Mouse (Mus musculus) midbrain, postnatal 0 days (tissue): ENCODE measurements around the gene Zfp729b. TPM values are rescaled to one million over a fixed set of nuclear protein-coding genes. Genes with fewer than 3 reads are reported as not detected.
A peak's percentile ranks its signal among the peaks of the same experiment; 100 is the strongest.

Experiments used
- ATAC-seq: fragments of 200-750 bp; cut with Nextera tagmentation; 2 replicates; pipeline ENCODE4 v1.8.0; 2017; ENCODE audit warnings: moderate number of reproducible peaks, mild to moderate bottlenecking, moderate TSS enrichment, moderate library complexity; ENCODE audit not compliant: low FRiP score
- DNase-seq: peaks from one replicate; pipeline ENCODE4 v3.0.0-alpha.2; 2015; ENCODE audit warnings: low spot score
- H3K27ac ChIP-seq: fragments of 300-500 bp; sonication (generic); 2 replicates; pipeline ENCODE4 v1.5.1; 2014; ENCODE audit warnings: low read depth, mild to moderate bottlenecking, low read length, mixed read lengths
- H3K27me3 ChIP-seq: fragments of 300-500 bp; sonication (generic); 2 replicates; pipeline ENCODE4 v1.6.1; 2014; ENCODE audit warnings: low read length, control low read depth, mixed read lengths; ENCODE audit not compliant: insufficient read depth
- H3K36me3 ChIP-seq: fragments of 300-500 bp; sonication (generic); 2 replicates; pipeline ENCODE4 v1.6.1; 2014; ENCODE audit warnings: low read length, control low read depth, mixed read lengths; ENCODE audit not compliant: insufficient read depth
- H3K4me1 ChIP-seq: fragments of 300-500 bp; sonication (generic); 2 replicates; pipeline ENCODE4 v1.6.1; 2014; ENCODE audit warnings: mild to moderate bottlenecking, control low read depth, antibody characterized with exemption, low read length, mixed read lengths; ENCODE audit not compliant: insufficient read depth
- H3K4me2 ChIP-seq: fragments of 300-500 bp; sonication (generic); 2 replicates; pipeline ENCODE4 v1.6.1; 2014; ENCODE audit warnings: low read depth, mild to moderate bottlenecking, low read length, mixed read lengths; ENCODE audit not compliant: poor library complexity, severe bottlenecking
- H3K4me3 ChIP-seq: fragments of 300-500 bp; sonication (generic); 2 replicates; pipeline ENCODE4 v1.5.1; 2014; ENCODE audit warnings: low read depth, mild to moderate bottlenecking, low read length, moderate library complexity
- H3K9ac ChIP-seq: fragments of 300-500 bp; sonication (generic); replicated peaks from 2 replicates; pipeline ENCODE4 v1.6.1; 2014; ENCODE audit warnings: mild to moderate bottlenecking, low read length, moderate library complexity, mixed read lengths; ENCODE audit not compliant: poor library complexity, severe bottlenecking
- H3K9me3 ChIP-seq: fragments of 300-500 bp; sonication (generic); 2 replicates; pipeline ENCODE4 v1.6.1; 2016; ENCODE audit warnings: low read length, control low read depth
- CTCF ChIP-seq: IDR thresholded peaks from 2 replicates; pipeline ENCODE4 v1.5.1; 2016; ENCODE audit warnings: antibody characterized with exemption, mild to moderate bottlenecking
- WGBS: fragments of 180-500 bp; shearing (Covaris S2); extraction: QIAGEN DNeasy Blood & Tissue Kit; methylation state at CpG from one replicate; pipeline ENCODE4 v1.1.7; 2014; 5-methylcytosine and 5-hydroxymethylcytosine counted together
- polyA plus RNA-seq: library from polyadenylated mRNA; unstranded; fragments of >200 nt; fragmentation: Nextera tagmentation; extraction: Ambion mirVana; gene quantifications from 2 replicates; pipeline ENCODE4 v1.2.1, GENCODE M21; 2015
- total RNA-seq: library from RNA; depleted of rRNA; stranded (reverse); fragments of >200 nt; gene quantifications from 2 replicates; pipeline ENCODE4 v1.2.3, GENCODE M21; 2014; rRNA removed

Gene Zfp729b
- total and polyA plus RNA-seq, 2 experiments from 2014 or later: 4.1 to 9.4 TPM

- no peak for TF ChIP-seq CTCF
- Histone ChIP-seq H3K36me3 (no peaks in the 10 kb centered on the region), H3K4me2 (peak within 1 kb of the TSS; percentile 90), H3K4me3 (peak within 1 kb of the TSS; percentile 90), H3K4me1 (peaks cover 8% of the 10 kb centered on the region), H3K9ac (peak within 1 kb of the TSS; percentile 92), H3K27ac (peak within 1 kb of the TSS; percentile 83), H3K9me3 (no peaks in the 10 kb centered on the region), H3K27me3 (no peaks in the 10 kb centered on the region)
- ATAC-seq (no peak), DNase-seq (no peak)
- WGBS: 79% methylated on average over 4 of the region's 4 CpGs
Measured at GRCm38 (mm10) chr13:67553730-67554129, 55.8 kb downstream of the Zfp729b start, which contains the start of gene Zfp748. Gene Zfp748 (minus strand): TSS chr13:67553830.

- ATAC-seq: peak; percentile 99
- peak; percentile 96 for DNase-seq
Measured at GRCm38 (mm10) chr13:67552505-67553346, 56.8 kb downstream of the Zfp729b start.

GRCm38 (mm10) chr13:67545941-67546340 lies 63.6 kb downstream of the Zfp729b start:
- 90% methylated on average over 1 of the region's 1 CpGs for WGBS
- H3K9me3 ChIP-seq: no peaks in the 10 kb centered on the region

More at GRCm38 (mm10) chr13:67552505-67553346, 56.8 kb downstream of the Zfp729b start:
- Histone ChIP-seq H3K27me3 (no peaks in the 10 kb centered on the region), H3K4me1 (peaks cover 8% of the 10 kb centered on the region), H3K4me3 (peak overlapping the region; percentile 90), H3K9ac (peak overlapping the region; percentile 92), H3K36me3 (no peaks in the 10 kb centered on the region), H3K27ac (peak overlapping the region; percentile 83), H3K9me3 (no peaks in the 10 kb centered on the region), H3K4me2 (peak overlapping the region; percentile 90)
- under 1% methylated on average over 44 of the region's 44 CpGs for WGBS
- no peak for TF ChIP-seq CTCF

More at GRCm38 (mm10) chr13:67545941-67546340, 63.6 kb downstream of the Zfp729b start:
- TF ChIP-seq CTCF: no peak
- ATAC-seq: no peak
- no peak overlapping the region for H3K9ac ChIP-seq
- no peak overlapping the region for H3K4me2 ChIP-seq
- no peak overlapping the region for H3K27ac ChIP-seq
- DNase-seq: no peak
- no peaks in the 10 kb centered on the region for H3K4me1 ChIP-seq
- H3K27me3 ChIP-seq: no peaks in the 10 kb centered on the region
- peaks cover 29% of the 10 kb centered on the region for H3K36me3 ChIP-seq
- no peak overlapping the region for H3K4me3 ChIP-seq

Other genes starting within 250 kb of the Zfp729b start
- gene Gm28044, start 249.2 kb downstream of the Zfp729b start, total RNA-seq: not detected in 2 replicates
- not detected in 2 replicates for gene Gm28044, start 249.2 kb downstream of the Zfp729b start, polyA plus RNA-seq
- 0.71 and 1.3 TPM in 2 replicates for gene Zfp953, start 249.1 kb downstream of the Zfp729b start, total RNA-seq
- gene Zfp953, start 249.1 kb downstream of the Zfp729b start, polyA plus RNA-seq: 0.13 and 0.22 TPM in 2 replicates
- gene Gm28041, start 234.0 kb downstream of the Zfp729b start, total RNA-seq: 2.9 TPM in 1 of 2 replicates, not detected in the other
- gene Gm28041, start 234.0 kb downstream of the Zfp729b start, polyA plus RNA-seq: not detected in 2 replicates
- gene Zfp456, start 233.9 kb downstream of the Zfp729b start, total RNA-seq: 0.94 and 1.2 TPM in 2 replicates
- 0.13 and 0.19 TPM in 2 replicates for gene Zfp456, start 233.9 kb downstream of the Zfp729b start, polyA plus RNA-seq
- gene Zfp429, start 209.9 kb downstream of the Zfp729b start, total RNA-seq: 1.7 and 2.5 TPM in 2 replicates
- gene Zfp429, start 209.9 kb downstream of the Zfp729b start, polyA plus RNA-seq: 0.89 and 1.1 TPM in 2 replicates
- gene Zfp459, start 188.3 kb downstream of the Zfp729b start, total RNA-seq: 1.3 and 6.0 TPM in 2 replicates
- 1.2 and 1.3 TPM in 2 replicates for gene Zfp459, start 188.3 kb downstream of the Zfp729b start, polyA plus RNA-seq
- 4.7 and 6.4 TPM in 2 replicates for gene Zfp874a, start 158.1 kb downstream of the Zfp729b start, total RNA-seq
- gene Zfp874a, start 158.1 kb downstream of the Zfp729b start, polyA plus RNA-seq: 3.9 and 4.4 TPM in 2 replicates
- 6.3 and 12.0 TPM in 2 replicates for gene Zfp874b, start 125.4 kb downstream of the Zfp729b start, total RNA-seq
- gene Zfp874b, start 125.4 kb downstream of the Zfp729b start, polyA plus RNA-seq: 2.3 and 2.5 TPM in 2 replicates
- 3.8 and 6.5 TPM in 2 replicates for gene Zfp58, start 109.2 kb downstream of the Zfp729b start, total RNA-seq
- gene Zfp58, start 109.2 kb downstream of the Zfp729b start, polyA plus RNA-seq: 4.1 and 4.4 TPM in 2 replicates
- gene Gm26965, start 83.6 kb downstream of the Zfp729b start, total RNA-seq: 0.27 TPM in 1 of 2 replicates, not detected in the other
- gene Gm26965, start 83.6 kb downstream of the Zfp729b start, polyA plus RNA-seq: 0.20 TPM in 1 of 2 replicates, not detected in the other
- gene Zfp87, start 83.5 kb downstream of the Zfp729b start, total RNA-seq: 35.8 and 36.8 TPM in 2 replicates
- gene Zfp87, start 83.5 kb downstream of the Zfp729b start, polyA plus RNA-seq: 26.2 and 31.9 TPM in 2 replicates
- 21.7 and 22.5 TPM in 2 replicates for gene Zfp748, start 55.9 kb downstream of the Zfp729b start, total RNA-seq
- gene Zfp748, start 55.9 kb downstream of the Zfp729b start, polyA plus RNA-seq: 7.1 and 8.1 TPM in 2 replicates
- not detected in 2 replicates for gene Gm49345, start 28.1 kb upstream of the Zfp729b start, total RNA-seq
- 1.5 and 1.9 TPM in 2 replicates for gene Gm49345, start 28.1 kb upstream of the Zfp729b start, polyA plus RNA-seq
- gene Zfp729a, start 28.1 kb upstream of the Zfp729b start, total RNA-seq: 5.6 and 8.5 TPM in 2 replicates
- 1.8 and 1.9 TPM in 2 replicates for gene Zfp729a, start 28.1 kb upstream of the Zfp729b start, polyA plus RNA-seq
- 12.6 and 22.2 TPM in 2 replicates for gene Zfp738, start 77.4 kb upstream of the Zfp729b start, total RNA-seq
- 7.9 and 10.5 TPM in 2 replicates for gene Zfp738, start 77.4 kb upstream of the Zfp729b start, polyA plus RNA-seq
- 9.5 and 14.5 TPM in 2 replicates for gene Zfp65, start 119.5 kb upstream of the Zfp729b start, total RNA-seq
- gene Zfp65, start 119.5 kb upstream of the Zfp729b start, polyA plus RNA-seq: 4.4 TPM in 2 replicates
- gene Zfp85, start 145.5 kb upstream of the Zfp729b start, total RNA-seq: 5.4 and 6.1 TPM in 2 replicates
- gene Zfp85, start 145.5 kb upstream of the Zfp729b start, polyA plus RNA-seq: 3.6 and 4.0 TPM in 2 replicates
- 1.5 and 2.3 TPM in 2 replicates for gene Zfp493, start 170.0 kb upstream of the Zfp729b start, total RNA-seq
- 1.3 and 2.0 TPM in 2 replicates for gene Zfp493, start 170.0 kb upstream of the Zfp729b start, polyA plus RNA-seq
- 9.5 TPM in 2 replicates for gene Zfp273, start 204.0 kb upstream of the Zfp729b start, total RNA-seq
- 8.6 and 8.9 TPM in 2 replicates for gene Zfp273, start 204.0 kb upstream of the Zfp729b start, polyA plus RNA-seq
- 1.2 and 2.9 TPM in 2 replicates for gene Gm10037, start 221.4 kb upstream of the Zfp729b start, total RNA-seq
- gene Gm10037, start 221.4 kb upstream of the Zfp729b start, polyA plus RNA-seq: 5.2 and 5.5 TPM in 2 replicates